Mouse (Mus musculus): ENCODE data around the gene Glul.
A peak's percentile ranks its signal among the peaks of the same experiment; 100 is the strongest.

Gene Glul

GRCm38 (mm10) chr1:153909963-153910291 lies 10.2 kb downstream of the Glul start:
- no peak for DNase-seq

- no peak for DNase-seq
These were observed 10.7 kb downstream of the Glul start for GRCm38 (mm10) chr1:153910423-153910822.

DNA sequence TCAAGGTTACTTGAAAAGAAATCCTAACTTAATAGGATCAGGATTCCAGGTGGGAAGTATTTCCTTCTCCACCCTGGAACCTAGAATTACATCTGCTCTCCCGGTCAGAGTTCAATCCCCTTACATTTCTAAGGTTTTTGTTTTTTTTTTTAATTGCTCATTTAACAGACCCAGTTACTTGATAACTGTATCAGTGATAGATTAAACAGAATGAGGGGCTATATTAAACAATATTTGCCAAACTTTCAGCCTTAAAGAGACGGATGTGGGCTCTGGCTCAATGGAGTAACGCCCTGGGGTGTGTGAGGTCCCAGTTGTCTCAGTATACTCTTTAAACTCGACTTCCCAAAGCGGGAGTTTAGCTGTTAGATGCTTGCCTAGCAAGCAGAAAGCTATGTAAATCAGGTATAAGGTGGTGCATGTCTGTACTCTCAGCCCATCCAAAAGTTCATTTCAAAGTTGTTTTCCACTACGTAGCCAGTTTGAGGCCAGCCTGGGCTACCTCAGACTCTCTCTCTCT lies 11.6 kb downstream of the Glul start:
- DNase-seq = peak; percentile 34

DNA sequence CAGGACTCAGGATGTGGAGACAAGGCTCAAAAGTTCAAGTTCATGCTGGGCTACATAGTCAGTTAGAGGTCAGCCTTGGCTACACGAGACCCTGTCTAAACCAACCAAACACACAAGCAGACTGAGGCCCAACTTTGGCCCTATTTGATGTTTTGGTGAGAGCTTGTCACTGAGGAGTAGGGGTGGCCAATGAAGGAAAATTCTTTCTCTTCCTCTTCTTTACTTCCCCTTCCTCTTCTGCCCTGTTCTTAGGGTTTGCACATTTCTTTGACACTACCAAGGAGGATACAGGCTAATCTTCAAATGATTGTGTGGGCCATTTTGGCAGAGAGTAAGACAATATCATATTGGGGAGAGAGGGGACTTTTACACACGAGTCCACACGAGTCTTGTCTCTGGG lies 14.1 kb downstream of the Glul start:
- no peak for DNase-seq

GRCm38 (mm10) chr1:153918521-153919206 lies 18.9 kb downstream of the Glul start:
- DNase-seq = peak; percentile 72

GRCm38 (mm10) chr1:153921642-153922041 lies 21.9 kb downstream of the Glul start:
- no peak for DNase-seq

- no peak for DNase-seq
These were observed 22.9 kb downstream of the Glul start for GRCm38 (mm10) chr1:153922571-153923021.

DNA sequence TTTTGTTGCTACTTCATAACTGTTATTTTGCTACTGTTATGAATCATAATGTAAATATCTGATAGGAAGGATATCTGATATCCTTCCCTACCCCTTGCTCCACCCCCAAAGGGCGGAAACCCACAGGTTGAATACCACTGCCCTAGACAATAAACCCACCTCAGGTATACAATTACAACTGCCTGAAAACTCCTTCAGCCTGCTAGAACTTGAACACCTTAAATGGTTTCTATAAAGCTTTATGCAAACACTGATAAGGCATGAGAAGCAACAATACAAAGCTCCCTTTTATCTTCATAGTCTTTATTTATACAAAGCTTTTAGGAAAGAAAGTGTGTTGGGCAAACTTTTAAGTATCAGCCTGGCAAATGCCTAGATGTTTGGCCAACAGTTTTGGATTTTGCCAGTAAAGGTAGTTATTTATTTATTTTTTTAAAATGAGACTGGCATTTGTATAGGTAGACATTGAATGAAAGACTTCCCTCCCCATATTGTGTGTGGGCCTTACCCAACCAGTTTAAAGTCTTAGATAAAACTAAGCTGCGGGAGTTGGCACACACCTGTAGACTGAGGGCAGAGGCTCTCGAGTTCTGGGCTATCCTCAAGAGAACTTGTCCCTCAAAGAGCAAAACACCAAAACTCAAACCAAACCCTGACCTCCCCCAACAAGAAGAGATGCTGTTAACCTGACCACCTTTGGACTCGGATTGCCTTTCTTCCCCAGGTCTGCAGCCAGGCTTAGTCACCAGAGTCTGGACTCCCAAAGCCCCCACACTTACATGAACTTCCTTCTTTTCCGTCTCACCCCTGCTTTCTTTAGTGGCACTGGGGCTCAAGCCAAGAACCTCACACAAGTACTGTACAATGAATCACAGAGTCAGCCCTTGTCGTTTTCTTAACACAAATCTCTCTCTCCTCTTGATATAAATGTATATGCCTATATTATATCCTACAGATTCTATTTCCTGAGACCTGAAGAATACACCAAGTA lies 24.9 kb downstream of the Glul start:
- DNase-seq = no peak

- no peak for DNase-seq
These were observed 30.7 kb downstream of the Glul start for GRCm38 (mm10) chr1:153930431-153930830.

DNA sequence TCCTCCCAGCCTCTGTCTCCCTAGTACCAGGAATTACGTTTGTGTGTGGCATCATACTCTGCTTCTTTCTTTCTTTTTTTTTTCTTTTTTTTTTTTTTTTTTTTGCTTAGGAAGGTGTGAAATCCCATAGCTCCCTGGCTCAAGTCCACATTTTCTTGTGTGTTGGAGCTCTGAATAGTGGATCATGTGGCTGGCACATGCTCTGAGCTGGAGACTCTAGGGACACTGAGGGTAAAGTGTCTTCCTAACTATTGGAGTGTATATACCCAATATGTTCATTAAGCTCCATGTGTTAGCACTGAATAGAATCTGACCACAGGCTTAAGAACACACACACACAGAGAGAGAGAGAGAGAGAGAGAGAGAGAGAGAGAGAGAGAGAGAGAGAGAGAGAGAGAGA lies 34.0 kb downstream of the Glul start:
- no peak for DNase-seq

- DNase-seq = no peak
These were observed 36.2 kb downstream of the Glul start for GRCm38 (mm10) chr1:153935844-153936380.

GRCm38 (mm10) chr1:153937025-153937424 lies 37.3 kb downstream of the Glul start:
- no peak for DNase-seq

GRCm38 (mm10) chr1:153940986-153941385 lies 41.2 kb downstream of the Glul start:
- DNase-seq = no peak

- no peak for DNase-seq
These were observed 45.4 kb downstream of the Glul start for GRCm38 (mm10) chr1:153945181-153945580.

DNA sequence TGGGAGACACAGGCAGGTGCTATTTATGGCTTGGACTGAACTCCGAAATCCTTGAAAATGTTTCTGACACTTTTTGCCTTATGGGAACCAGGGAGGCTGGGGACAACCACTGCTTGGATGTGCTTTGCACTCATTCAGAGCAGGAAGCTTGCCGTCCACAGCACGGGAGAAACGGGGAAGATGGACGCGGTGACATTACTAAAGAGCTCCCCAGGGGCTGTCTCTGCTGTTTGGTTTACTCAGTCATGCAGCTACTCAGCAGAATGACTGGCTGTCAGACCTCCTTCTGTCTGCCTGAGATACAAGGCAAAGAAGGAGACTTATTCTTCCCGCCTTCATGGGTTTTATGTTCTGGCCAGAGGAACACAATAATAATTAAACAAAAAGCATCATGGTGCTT lies 47.2 kb downstream of the Glul start:
- no peak for DNase-seq

- no peak for DNase-seq
These were observed 48.1 kb downstream of the Glul start for GRCm38 (mm10) chr1:153947837-153948236.

DNA sequence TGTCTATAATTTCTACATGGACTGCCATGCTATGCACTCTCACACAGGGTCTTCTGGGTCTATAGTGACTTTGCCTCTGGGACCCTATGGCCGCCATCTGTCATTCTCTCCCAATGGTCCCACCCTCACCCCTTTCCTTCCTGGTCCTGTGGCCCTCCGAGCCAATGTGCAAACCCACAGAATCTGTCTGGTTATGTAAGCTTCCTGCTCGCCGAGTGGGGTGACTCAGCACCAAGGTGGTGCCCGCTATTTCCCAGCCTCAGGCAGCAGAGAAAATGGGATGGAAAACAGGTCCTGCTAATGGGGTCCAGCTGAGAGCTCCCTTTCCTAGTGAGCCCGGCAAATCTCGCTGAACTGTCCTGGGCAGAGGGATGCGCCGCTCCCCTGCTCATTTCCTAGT lies 53.5 kb downstream of the Glul start:
- DNase-seq = no peak

DNA sequence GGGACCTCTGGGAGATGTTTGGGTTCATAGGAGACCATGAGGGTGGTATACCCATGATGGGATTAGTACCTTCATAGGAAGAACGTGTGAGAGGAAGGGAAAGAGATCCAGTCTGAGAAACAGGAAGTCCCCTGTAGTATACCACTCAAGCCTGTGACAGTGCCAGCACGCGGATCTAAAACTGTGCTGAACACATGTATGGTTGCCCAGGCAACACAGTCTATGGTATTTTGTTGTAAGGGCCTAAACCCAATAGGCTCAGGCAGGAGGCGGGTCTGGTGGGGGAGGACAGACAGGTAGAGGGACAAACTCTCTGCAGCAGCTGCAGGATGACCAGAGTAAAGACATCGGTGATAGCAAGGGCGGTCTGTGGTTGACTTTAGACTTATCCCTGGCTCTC lies 54.1 kb downstream of the Glul start:
- no peak for DNase-seq

- DNase-seq = no peak
These were observed 58.1 kb downstream of the Glul start for GRCm38 (mm10) chr1:153957850-153958249.
